Mouse (Mus musculus): Measurements from ENCODE around the gene Tnnc2. TPM values are rescaled to one million over a fixed set of nuclear protein-coding genes. Genes with fewer than 3 reads are reported as not detected.

Tnnc2 gene
- polyA plus RNA-seq (2021) = 0.18 TPM

- in situ Hi-C loops (cut with MboI; ENCODE audit: low pct_unique_long_range_greater_than_20kb) = no loop called here
- no peak for TF ChIP-seq CTCF (IDR thresholded peaks at IDR 0.05)
- ChIA-PET POLR2A (interaction anchor here (1.1 kb wide), 1 partner anchor 13 kb away, joined by 3 read pairs; no protein-coding TSS in a partner anchor), CTCF (interaction anchor here (1.4 kb wide), 1 partner anchor 14 kb away, joined by 6 read pairs; no protein-coding TSS in a partner anchor)
- no peak for ATAC-seq
- no peaks in the 10 kb centered on the region for H3K27me3 ChIP-seq
- no peak for DNase-seq (ENCODE audit: low read depth, low spot score)
These were observed at the start of gene Tnnc2 for GRCm38 (mm10) chr2:164779481-164780086. Gene Tnnc2 (minus strand): TSS chr2:164779967.

GRCm38 (mm10) chr2:164829090-164829489, 49.3 kb upstream of the Tnnc2 start:
- in situ Hi-C loops (cut with MboI; ENCODE audit: low pct_unique_long_range_greater_than_20kb) = no loop called here
- DNase-seq (ENCODE audit: low read depth, low spot score) (no peak), ATAC-seq (no peak)
- H3K27me3 ChIP-seq = no peaks in the 10 kb centered on the region
- CTCF ChIA-PET = no interaction called here
- TF ChIP-seq CTCF (IDR thresholded peaks at IDR 0.05) = no peak
- POLR2A ChIA-PET = no interaction called here

- no peak for DNase-seq (ENCODE audit: low read depth, low spot score)
- ChIA-PET CTCF (no interaction called here), POLR2A (no interaction called here)
- no peak for ATAC-seq
- in situ Hi-C loops (cut with MboI; ENCODE audit: low pct_unique_long_range_greater_than_20kb) = no loop called here
- no peak for TF ChIP-seq CTCF (IDR thresholded peaks at IDR 0.05)
- no peaks in the 10 kb centered on the region for H3K27me3 ChIP-seq
These were observed 48.7 kb upstream of the Tnnc2 start, which contains the start of gene Spata25 for GRCm38 (mm10) chr2:164828437-164828836. Gene Spata25 (minus strand): TSS chr2:164828537.

- no peak for DNase-seq (ENCODE audit: low read depth, low spot score)
- no peaks in the 10 kb centered on the region for H3K27me3 ChIP-seq
- ChIA-PET CTCF (no interaction called here), POLR2A (no interaction called here)
- no peak for TF ChIP-seq CTCF (IDR thresholded peaks at IDR 0.05)
- no peak for ATAC-seq
- in situ Hi-C loops (cut with MboI; ENCODE audit: low pct_unique_long_range_greater_than_20kb) = no loop called here
These were observed 47.5 kb upstream of the Tnnc2 start for GRCm38 (mm10) chr2:164827146-164827850.

GRCm38 (mm10) chr2:164825521-164825920, 45.8 kb upstream of the Tnnc2 start:
- CTCF ChIA-PET = interaction anchor here (0.8 kb wide), 1 partner anchor 28 kb away, joined by 4 read pairs; no protein-coding TSS in a partner anchor

GRCm38 (mm10) chr2:164823969-164824368, 44.2 kb upstream of the Tnnc2 start:
- ATAC-seq = no peak
- DNase-seq (ENCODE audit: low read depth, low spot score) = no peak
- POLR2A ChIA-PET = interaction anchor here (1.0 kb wide), 1 partner anchor 9 kb away, joined by 3 read pairs; the partner anchor contains the start of gene Ctsa

More at GRCm38 (mm10) chr2:164825521-164825920, 45.8 kb upstream of the Tnnc2 start:
- POLR2A ChIA-PET = no interaction called here
- no peak for TF ChIP-seq CTCF (IDR thresholded peaks at IDR 0.05)
- H3K27me3 ChIP-seq = no peaks in the 10 kb centered on the region
- in situ Hi-C loops (cut with MboI; ENCODE audit: low pct_unique_long_range_greater_than_20kb) = no loop called here
- DNase-seq (ENCODE audit: low read depth, low spot score) (no peak), ATAC-seq (no peak)

GRCm38 (mm10) chr2:164823181-164823585, 43.4 kb upstream of the Tnnc2 start:
- no peaks in the 10 kb centered on the region for H3K27me3 ChIP-seq
- ChIA-PET POLR2A (interaction anchor here (0.7 to 2.0 kb wide), 4 partner anchors 10 to 55 kb away, joined by 3 to 7 read pairs (median 4); partner anchors contain the start of genes Acot8, Ctsa and Zswim3), CTCF (interaction anchor here (1.1 to 1.3 kb wide), 3 partner anchors 14 to 45 kb away, joined by 3 to 4 read pairs (median 3); partner anchors contain the start of genes Acot8 and Zswim3)
- in situ Hi-C loops (cut with MboI; ENCODE audit: low pct_unique_long_range_greater_than_20kb) = no loop called here
- TF ChIP-seq CTCF (IDR thresholded peaks at IDR 0.05) = no peak
- DNase-seq (ENCODE audit: low read depth, low spot score) (no peak), ATAC-seq (peak; percentile 24)

More at GRCm38 (mm10) chr2:164823969-164824368, 44.2 kb upstream of the Tnnc2 start:
- in situ Hi-C loops (cut with MboI; ENCODE audit: low pct_unique_long_range_greater_than_20kb) = no loop called here
- CTCF ChIA-PET = interaction anchor here (1.1 kb wide), 1 partner anchor 44 kb away, joined by 3 read pairs; no protein-coding TSS in a partner anchor
- no peak for TF ChIP-seq CTCF (IDR thresholded peaks at IDR 0.05)
- no peaks in the 10 kb centered on the region for H3K27me3 ChIP-seq

GRCm38 (mm10) chr2:164822636-164823165, 42.9 kb upstream of the Tnnc2 start, which contains the start of gene Zswim1:
Gene Zswim1 (plus strand): TSS chr2:164822686.
- DNase-seq (ENCODE audit: low read depth, low spot score) (peak; percentile 83), ATAC-seq (peak; percentile 98)
- H3K27me3 ChIP-seq = no peaks in the 10 kb centered on the region
- ChIA-PET CTCF (interaction anchor here (1.1 to 2.0 kb wide), 3 partner anchors 11 to 18 kb away, joined by 3 to 7 read pairs (median 4); partner anchors contain the start of genes Acot8, Ctsa, Neurl2 and Zswim3), POLR2A (interaction anchor here (0.7 to 2.0 kb wide), 4 partner anchors 10 to 56 kb away, joined by 3 to 7 read pairs (median 4); partner anchors contain the start of genes Acot8, Ctsa and Zswim3)
- TF ChIP-seq CTCF (IDR thresholded peaks at IDR 0.05) = no peak
- in situ Hi-C loops (cut with MboI; ENCODE audit: low pct_unique_long_range_greater_than_20kb) = no loop called here

- no peak for DNase-seq (ENCODE audit: low read depth, low spot score)
- ChIA-PET POLR2A (interaction anchor here (2.0 kb wide), 1 partner anchor 16 kb away, joined by 7 read pairs; the partner anchor contains the start of genes Acot8 and Zswim3), CTCF (interaction anchor here (0.9 to 2.0 kb wide), 2 partner anchors 13 to 27 kb away, joined by 3 to 7 read pairs; partner anchors contain the start of genes Ctsa and Neurl2)
- TF ChIP-seq CTCF (IDR thresholded peaks at IDR 0.05) = no peak
- H3K27me3 ChIP-seq = no peaks in the 10 kb centered on the region
- no peak for ATAC-seq
- in situ Hi-C loops (cut with MboI; ENCODE audit: low pct_unique_long_range_greater_than_20kb) = no loop called here
These were observed 41.3 kb upstream of the Tnnc2 start for GRCm38 (mm10) chr2:164821060-164821459.

GRCm38 (mm10) chr2:164817703-164818102, 37.9 kb upstream of the Tnnc2 start:
- ATAC-seq = no peak
- in situ Hi-C loops (cut with MboI; ENCODE audit: low pct_unique_long_range_greater_than_20kb) = no loop called here
- ChIA-PET POLR2A (no interaction called here), CTCF (interaction anchor here (1.1 to 1.5 kb wide), 2 partner anchors 10 to 12 kb away, joined by 4 read pairs; no protein-coding TSS in a partner anchor)
- H3K27me3 ChIP-seq = no peaks in the 10 kb centered on the region
- no peak for TF ChIP-seq CTCF (IDR thresholded peaks at IDR 0.05)
- DNase-seq (ENCODE audit: low read depth, low spot score) = no peak

All from Patski (cell line).